Mouse (Mus musculus) lung, embryonic 16.5 days (tissue): ENCODE results near the gene Fhit. TPM values are rescaled to one million over a fixed set of nuclear protein-coding genes. Genes with fewer than 3 reads are reported as not detected.

Experiments used
- ATAC-seq: fragments of 200-750 bp; cut with Nextera tagmentation; 2 replicates; pipeline ENCODE4 v1.8.0; 2017; ENCODE audit warnings: low read depth, mild to moderate bottlenecking, moderate library complexity
- H3K27ac ChIP-seq: fragments of 300-500 bp; sonication (generic); 2 replicates; pipeline ENCODE4 v1.5.1; 2014; ENCODE audit warnings: mild to moderate bottlenecking, control low read depth, low read length
- H3K27me3 ChIP-seq: fragments of 300-500 bp; sonication (generic); 2 replicates; pipeline ENCODE4 v1.6.1; 2014; ENCODE audit warnings: low read depth, low read length, mixed read lengths; ENCODE audit not compliant: control insufficient read depth, insufficient read depth
- H3K36me3 ChIP-seq: fragments of 300-500 bp; sonication (generic); 2 replicates; pipeline ENCODE4 v1.6.1; 2014; ENCODE audit warnings: low read length; ENCODE audit not compliant: control insufficient read depth, insufficient read depth
- H3K4me1 ChIP-seq: fragments of 300-500 bp; sonication (generic); replicated peaks from 2 replicates; pipeline ENCODE4 v1.6.1; 2014; ENCODE audit warnings: low read length, mixed read lengths; ENCODE audit not compliant: control insufficient read depth, insufficient read depth
- H3K4me2 ChIP-seq: fragments of 300-500 bp; sonication (generic); 2 replicates; pipeline ENCODE4 v1.6.1; 2014; ENCODE audit warnings: low read depth, low read length, control low read depth
- H3K4me3 ChIP-seq: fragments of 300-500 bp; sonication (generic); 2 replicates; pipeline ENCODE4 v1.5.1; 2014; ENCODE audit warnings: mild to moderate bottlenecking, low read length, control low read depth
- H3K9ac ChIP-seq: fragments of 300-500 bp; sonication (generic); 2 replicates; pipeline ENCODE4 v1.6.1; 2014; ENCODE audit warnings: low read length, control low read depth
- H3K9me3 ChIP-seq: fragments of 300-500 bp; sonication (generic); 2 replicates; pipeline ENCODE4 v1.6.1; 2016; ENCODE audit warnings: low read length; ENCODE audit not compliant: control insufficient read depth
- WGBS: fragments of 180-500 bp; shearing (Covaris S2); extraction: QIAGEN DNeasy Blood & Tissue Kit; methylation state at CpG from one replicate; pipeline ENCODE4 v1.1.7; 2014; 5-methylcytosine and 5-hydroxymethylcytosine counted together
- polyA plus RNA-seq: library from polyadenylated mRNA; unstranded; fragments of >200 nt; fragmentation: Nextera tagmentation; extraction: Ambion mirVana; gene quantifications from 2 replicates; pipeline ENCODE4 v1.2.1, GENCODE M21; 2015

The Fhit gene
- polyA plus RNA-seq, 1 experiment from 2014 or later, result 4.9 TPM

DNA sequence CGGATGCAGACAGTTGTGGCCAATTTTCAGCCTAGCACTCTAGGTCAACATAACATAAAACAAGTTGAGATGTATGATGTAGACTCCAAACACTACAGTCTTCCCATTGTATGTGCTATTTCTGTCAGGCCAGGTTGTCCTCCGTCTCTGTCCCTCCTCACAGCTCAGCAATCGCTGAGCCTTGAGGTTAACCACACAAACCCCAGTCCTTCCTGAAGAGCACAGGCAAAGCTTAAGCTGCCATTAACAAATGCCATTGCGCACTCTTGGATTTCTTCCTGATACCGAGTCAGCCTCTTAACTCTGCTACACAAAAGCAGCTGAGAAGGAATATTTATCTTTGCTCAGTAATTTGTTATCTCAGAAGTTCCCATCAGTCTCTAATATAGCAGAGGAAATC is 568.4 kb downstream of the Fhit start:
- WGBS, result 44% methylated on average over 5 of the region's 5 CpGs

DNA sequence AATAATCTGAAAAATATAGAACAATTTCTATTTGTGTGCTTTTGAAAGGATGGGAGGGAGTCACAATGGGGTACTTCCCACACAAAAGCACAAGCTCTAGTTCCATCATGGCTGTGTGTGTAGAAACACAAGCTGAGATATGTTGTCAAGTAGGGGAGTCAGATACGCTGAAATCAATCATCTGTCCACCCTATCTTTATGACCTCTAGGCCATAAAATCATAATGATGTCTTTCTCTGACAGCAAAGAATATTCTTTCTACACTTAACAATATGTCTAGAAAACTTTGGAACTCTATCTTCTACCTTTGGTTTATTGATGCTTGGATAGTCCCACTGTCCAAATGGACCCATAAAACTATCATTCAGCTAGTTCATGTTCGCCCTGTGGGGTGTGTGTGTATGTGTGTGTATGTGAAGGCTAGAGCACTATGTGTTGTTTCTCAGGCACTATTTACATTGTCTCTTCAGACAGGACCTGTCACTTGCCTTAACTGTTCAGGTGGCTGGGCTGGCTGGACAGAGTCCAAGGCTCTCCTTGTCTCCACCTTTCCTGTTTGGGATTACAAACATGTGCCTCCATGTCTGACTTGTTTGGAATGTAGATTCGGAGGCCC is 592.8 kb downstream of the Fhit start:
- WGBS, result 67% methylated on average over 3 of the region's 3 CpGs
- no peak overlapping the region for H3K27ac ChIP-seq
- H3K27me3 ChIP-seq, result no peaks in the 10 kb centered on the region
- no peaks in the 10 kb centered on the region for H3K4me1 ChIP-seq
- no peak for ATAC-seq
- H3K36me3 ChIP-seq, result no peaks in the 10 kb centered on the region
- H3K4me2 ChIP-seq, result no peak overlapping the region
- no peak overlapping the region for H3K9ac ChIP-seq
- H3K9me3 ChIP-seq, result no peaks in the 10 kb centered on the region
- H3K4me3 ChIP-seq, result no peak overlapping the region

More for the DNA sequence above, 568.4 kb downstream of the Fhit start:
- Histone ChIP-seq H3K4me2 (no peak overlapping the region), H3K9ac (no peak overlapping the region), H3K4me1 (no peaks in the 10 kb centered on the region), H3K27me3 (no peaks in the 10 kb centered on the region), H3K4me3 (no peak overlapping the region), H3K27ac (no peak overlapping the region), H3K36me3 (no peaks in the 10 kb centered on the region), H3K9me3 (no peaks in the 10 kb centered on the region)
- ATAC-seq, result no peak

DNA sequence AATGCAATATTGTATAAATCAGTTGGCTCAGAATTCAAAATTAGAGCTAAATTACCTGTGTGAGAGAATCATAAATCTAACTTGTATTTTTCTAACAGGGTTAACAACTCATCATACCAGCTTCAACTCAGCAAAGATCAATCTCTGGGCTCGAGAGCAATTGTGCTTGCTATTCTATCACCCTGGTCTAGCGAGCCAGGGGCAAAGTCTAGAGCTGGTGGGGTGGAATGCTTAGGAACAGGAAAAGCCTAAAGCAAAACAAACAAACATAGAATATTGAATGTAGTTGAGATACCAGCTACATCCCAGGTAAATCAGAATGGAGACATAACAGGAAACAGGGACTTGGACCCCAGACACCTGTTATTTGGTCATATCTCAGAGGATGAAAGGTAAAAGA is 594.1 kb downstream of the Fhit start:
- no peak for ATAC-seq
- H3K27ac ChIP-seq, result no peak overlapping the region
- no peak overlapping the region for H3K9ac ChIP-seq
- H3K36me3 ChIP-seq, result no peaks in the 10 kb centered on the region
- WGBS, result 75% methylated on average over 2 of the region's 2 CpGs
- H3K27me3 ChIP-seq, result no peaks in the 10 kb centered on the region
- no peaks in the 10 kb centered on the region for H3K4me1 ChIP-seq
- H3K4me2 ChIP-seq, result no peak overlapping the region
- H3K4me3 ChIP-seq, result no peak overlapping the region
- H3K9me3 ChIP-seq, result no peaks in the 10 kb centered on the region

DNA sequence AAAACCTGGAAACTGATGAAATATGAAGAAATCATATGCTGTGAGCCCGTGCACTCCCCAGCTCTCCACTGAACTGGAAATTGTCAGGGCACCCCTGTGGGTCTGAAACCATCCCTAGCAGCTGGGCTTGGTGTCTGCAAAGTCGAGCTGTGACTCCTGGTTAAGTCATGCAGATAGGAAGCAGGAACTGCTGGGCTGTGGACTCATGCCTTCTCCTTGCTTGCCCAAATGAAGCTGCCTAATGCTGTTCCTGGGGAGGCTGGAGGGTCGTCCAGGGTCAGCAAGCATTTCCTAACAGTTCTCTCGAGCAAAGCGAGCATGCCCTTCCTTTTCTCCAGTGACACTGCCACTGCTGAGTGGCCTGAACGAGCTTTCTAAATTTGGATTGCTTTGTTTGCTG is 607.1 kb downstream of the Fhit start:
- H3K9ac ChIP-seq, result no peak overlapping the region
- no peaks in the 10 kb centered on the region for H3K4me1 ChIP-seq
- no peak overlapping the region for H3K4me2 ChIP-seq
- WGBS, result 36% methylated on average over 6 of the region's 6 CpGs
- H3K27ac ChIP-seq, result no peak overlapping the region
- no peak for ATAC-seq
- no peaks in the 10 kb centered on the region for H3K9me3 ChIP-seq
- H3K4me3 ChIP-seq, result no peak overlapping the region
- H3K36me3 ChIP-seq, result no peaks in the 10 kb centered on the region
- no peaks in the 10 kb centered on the region for H3K27me3 ChIP-seq

DNA sequence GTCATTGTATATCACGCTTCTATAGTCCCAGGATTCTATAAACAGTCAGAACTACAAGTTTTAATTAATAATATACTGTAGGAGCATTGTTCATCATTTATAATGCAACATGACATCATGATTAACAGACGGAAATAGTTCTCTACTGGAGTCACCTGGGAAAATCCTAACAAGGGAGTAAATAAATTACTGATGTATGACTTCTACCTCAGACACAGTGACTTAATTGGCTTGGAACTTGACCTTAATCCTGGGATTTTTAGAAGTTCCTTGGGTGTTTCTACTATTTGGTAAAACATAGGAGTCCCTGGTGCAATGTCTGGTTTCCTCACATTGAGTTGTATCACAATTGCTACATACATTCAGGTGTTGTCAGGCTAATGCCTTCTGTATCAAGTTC is 613.2 kb downstream of the Fhit start:
- no peaks in the 10 kb centered on the region for H3K36me3 ChIP-seq
- H3K9me3 ChIP-seq, result no peaks in the 10 kb centered on the region
- H3K27me3 ChIP-seq, result no peaks in the 10 kb centered on the region
- 83% methylated on average over 2 of the region's 2 CpGs for WGBS
- no peaks in the 10 kb centered on the region for H3K4me1 ChIP-seq
- H3K4me3 ChIP-seq, result no peak overlapping the region
- H3K27ac ChIP-seq, result no peak overlapping the region
- no peak overlapping the region for H3K4me2 ChIP-seq
- no peak for ATAC-seq
- H3K9ac ChIP-seq, result no peak overlapping the region

DNA sequence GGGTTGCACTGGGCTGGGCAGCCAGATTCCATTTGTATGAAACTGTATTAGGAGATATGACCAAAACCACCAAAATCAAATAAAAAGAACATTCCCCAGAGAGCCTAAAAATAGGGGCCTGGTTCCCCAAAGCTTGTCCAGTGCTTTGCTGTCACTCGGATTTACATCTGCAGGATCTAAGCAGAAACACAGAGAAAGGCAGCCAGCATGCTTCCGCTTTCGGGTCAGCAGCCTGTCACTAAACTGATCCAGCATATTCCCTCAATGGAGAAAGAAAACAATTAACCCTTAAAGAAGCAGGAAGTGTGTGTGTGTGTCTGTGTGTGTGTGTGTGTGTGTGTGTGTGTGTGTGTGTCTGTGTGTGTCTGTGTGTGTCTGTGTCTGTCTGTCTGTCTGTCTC is 615.9 kb downstream of the Fhit start:
- no peak for ATAC-seq
- Histone ChIP-seq H3K4me3 (no peak overlapping the region), H3K9me3 (no peaks in the 10 kb centered on the region), H3K27ac (no peak overlapping the region), H3K9ac (no peak overlapping the region), H3K4me2 (no peak overlapping the region), H3K36me3 (no peaks in the 10 kb centered on the region), H3K27me3 (no peaks in the 10 kb centered on the region), H3K4me1 (no peaks in the 10 kb centered on the region)
- WGBS, result 57% methylated on average over 3 of the region's 3 CpGs

DNA sequence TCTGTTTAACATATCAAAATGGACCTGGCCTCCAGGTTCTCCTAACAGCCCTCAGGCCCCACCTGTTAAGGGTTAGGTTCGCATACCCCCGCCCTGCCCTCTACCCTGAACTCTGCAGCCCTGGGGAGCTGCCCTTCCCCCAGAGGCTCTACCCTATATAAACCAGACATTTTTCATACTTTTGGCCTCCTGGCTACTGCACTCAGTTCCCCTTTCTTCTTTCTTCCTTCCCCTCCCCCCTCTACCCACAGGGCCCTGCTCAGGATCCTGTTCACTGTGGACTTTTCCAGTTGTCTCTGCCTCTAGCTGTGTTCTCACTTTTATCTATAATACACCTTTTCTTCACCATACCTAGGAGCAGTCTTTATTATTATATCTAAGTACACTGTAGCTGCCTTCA is 627.0 kb downstream of the Fhit start:
- Histone ChIP-seq H3K27ac (no peak overlapping the region), H3K4me3 (no peak overlapping the region), H3K9ac (no peak overlapping the region), H3K4me1 (no peaks in the 10 kb centered on the region), H3K4me2 (no peak overlapping the region), H3K36me3 (no peaks in the 10 kb centered on the region), H3K27me3 (no peaks in the 10 kb centered on the region), H3K9me3 (no peaks in the 10 kb centered on the region)
- WGBS, result 56% methylated on average over 2 of the region's 2 CpGs
- no peak for ATAC-seq

DNA sequence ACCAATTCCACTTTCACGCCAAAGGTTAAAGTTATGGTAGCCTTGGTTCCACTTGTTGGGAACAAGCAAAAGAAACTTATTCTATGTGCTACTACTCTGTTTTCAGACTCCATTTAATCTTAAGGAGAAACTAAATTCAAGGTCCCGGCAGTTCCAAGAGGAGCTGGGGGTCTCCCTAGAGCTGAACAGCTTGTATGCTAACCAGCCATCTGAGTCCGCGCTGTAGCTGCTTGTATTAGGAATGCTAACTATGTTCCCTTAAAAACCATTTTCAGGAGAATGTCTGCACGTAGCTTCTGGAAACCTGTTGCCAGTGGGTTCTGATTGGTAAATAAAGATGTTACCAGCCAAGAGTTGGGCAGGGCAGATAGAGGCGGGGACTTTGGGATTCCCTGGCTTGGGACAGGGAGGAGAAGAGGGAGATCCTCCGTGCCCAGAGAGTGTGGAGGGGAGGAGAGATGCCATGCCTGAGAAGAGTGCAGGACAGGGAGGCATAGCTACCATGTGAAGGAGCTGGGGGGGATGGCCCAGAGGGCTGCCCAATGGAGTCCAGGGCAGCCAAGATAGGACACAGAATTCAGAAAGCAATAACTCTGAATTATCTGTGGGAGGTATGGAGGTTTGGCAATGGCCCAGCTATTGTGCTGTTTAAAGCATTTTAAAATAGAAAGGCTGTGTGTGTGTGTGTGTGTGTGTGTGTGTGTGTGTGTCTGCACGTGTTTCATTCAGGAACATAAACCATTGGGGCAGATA is 629.9 kb downstream of the Fhit start:
- H3K27ac ChIP-seq, result no peak overlapping the region
- no peaks in the 10 kb centered on the region for H3K4me1 ChIP-seq
- H3K4me3 ChIP-seq, result no peak overlapping the region
- no peak for ATAC-seq
- 72% methylated on average over 8 of the region's 8 CpGs for WGBS
- H3K27me3 ChIP-seq, result no peaks in the 10 kb centered on the region
- H3K4me2 ChIP-seq, result no peak overlapping the region
- H3K9ac ChIP-seq, result no peak overlapping the region
- no peaks in the 10 kb centered on the region for H3K36me3 ChIP-seq
- no peaks in the 10 kb centered on the region for H3K9me3 ChIP-seq

DNA sequence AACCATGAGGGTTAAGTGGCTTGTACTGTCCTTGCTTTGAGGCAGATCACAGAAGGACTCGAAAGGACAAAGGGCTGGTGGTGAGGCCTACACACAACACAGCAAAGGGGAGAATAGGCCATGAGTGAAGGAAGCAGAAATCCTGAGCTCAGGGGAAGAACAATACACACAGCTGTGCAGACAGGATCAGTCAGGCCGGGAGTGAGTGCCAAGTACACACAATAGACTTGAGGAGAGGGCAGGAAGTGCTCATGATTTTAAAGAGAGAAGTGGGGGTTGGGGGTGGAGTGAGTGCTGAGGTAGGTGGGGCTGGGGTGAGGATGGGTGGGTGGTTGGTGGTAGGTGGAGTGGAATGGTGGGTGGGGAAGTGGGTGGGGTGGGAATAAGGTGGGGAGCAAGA is 635.0 kb downstream of the Fhit start:
- H3K9me3 ChIP-seq, result no peaks in the 10 kb centered on the region
- no peak overlapping the region for H3K4me3 ChIP-seq
- H3K9ac ChIP-seq, result no peak overlapping the region
- no peaks in the 10 kb centered on the region for H3K36me3 ChIP-seq
- ATAC-seq, result peak; percentile 85
- WGBS, result 23% methylated on average over 2 of the region's 2 CpGs
- no peaks in the 10 kb centered on the region for H3K27me3 ChIP-seq
- H3K4me1 ChIP-seq, result no peaks in the 10 kb centered on the region
- H3K27ac ChIP-seq, result peak overlapping the region; percentile 6; the same call in 1 of the 2 replicates
- no peak overlapping the region for H3K4me2 ChIP-seq
